Mouse (Mus musculus) embryonic facial prominence, embryonic 15.5 days (tissue): ENCODE measurements at regions not wholly inside any gene's neighbourhood (a gene's known extent, or its start where the extent isn't known, plus 50 kb on each side); places are given as distances from the start of the nearest gene placed in this dataset.

ENCODE experiments used
- ATAC-seq: fragments of 200-750 bp; cut with Nextera tagmentation; 2 replicates; pipeline ENCODE4 v1.8.0; 2017; ENCODE audit warnings: low read depth, moderate TSS enrichment; ENCODE audit not compliant: insufficient number of reproducible peaks, low FRiP score, low TSS enrichment
- H3K27ac ChIP-seq: fragments of 300-500 bp; sonication (generic); replicated peaks from 2 replicates; pipeline ENCODE4 v1.5.1; 2015; ENCODE audit warnings: mild to moderate bottlenecking, inconsistent platforms
- H3K27me3 ChIP-seq: fragments of 300-500 bp; sonication (generic); 2 replicates; pipeline ENCODE4 v1.6.1; 2015; ENCODE audit warnings: inconsistent platforms
- H3K36me3 ChIP-seq: fragments of 300-500 bp; sonication (generic); 2 replicates; pipeline ENCODE4 v1.6.1; 2015; ENCODE audit warnings: mild to moderate bottlenecking, inconsistent platforms
- H3K4me1 ChIP-seq: fragments of 300-500 bp; sonication (generic); 2 replicates; pipeline ENCODE4 v1.6.1; 2015; ENCODE audit warnings: inconsistent platforms
- H3K4me2 ChIP-seq: fragments of 300-500 bp; sonication (generic); replicated peaks from 2 replicates; pipeline ENCODE4 v1.6.1; 2015; ENCODE audit warnings: mild to moderate bottlenecking, inconsistent platforms
- H3K4me3 ChIP-seq: fragments of 300-500 bp; sonication (generic); replicated peaks from 2 replicates; pipeline ENCODE4 v1.5.1; 2015; ENCODE audit warnings: mild to moderate bottlenecking, inconsistent platforms
- H3K9ac ChIP-seq: fragments of 300-500 bp; sonication (generic); 2 replicates; pipeline ENCODE4 v1.6.1; 2015; ENCODE audit warnings: inconsistent platforms
- H3K9me3 ChIP-seq: fragments of 300-500 bp; sonication (generic); replicated peaks from 2 replicates; pipeline ENCODE4 v1.6.1; 2016; ENCODE audit warnings: inconsistent platforms
- WGBS: fragments of 180-500 bp; shearing (Covaris S2); methylation state at CpG from one replicate; pipeline ENCODE4 v1.1.7; 2015; 5-methylcytosine and 5-hydroxymethylcytosine counted together

- H3K4me3 ChIP-seq: no peak overlapping the region
- H3K9ac ChIP-seq: no peak overlapping the region
- ATAC-seq: no peak
- no peaks in the 10 kb centered on the region for H3K27me3 ChIP-seq
- H3K4me1 ChIP-seq: no peaks in the 10 kb centered on the region
- H3K9me3 ChIP-seq: no peaks in the 10 kb centered on the region
- 48% methylated on average over 8 of the region's 8 CpGs for WGBS
- H3K27ac ChIP-seq: no peak overlapping the region
- no peaks in the 10 kb centered on the region for H3K36me3 ChIP-seq
- H3K4me2 ChIP-seq: no peak overlapping the region
These were observed 364.2 kb upstream of the Prickle1 start for GRCm38 (mm10) chr15:93959931-93960330.

- Histone ChIP-seq H3K4me1 (no peaks in the 10 kb centered on the region), H3K9me3 (no peaks in the 10 kb centered on the region), H3K27me3 (no peaks in the 10 kb centered on the region), H3K4me2 (no peak overlapping the region), H3K36me3 (no peaks in the 10 kb centered on the region), H3K27ac (no peak overlapping the region), H3K4me3 (no peak overlapping the region), H3K9ac (no peak overlapping the region)
- no peak for ATAC-seq
- WGBS: 87% methylated on average over 1 of the region's 1 CpGs
These were observed 362.4 kb upstream of the Prickle1 start for GRCm38 (mm10) chr15:93958086-93958485.

DNA sequence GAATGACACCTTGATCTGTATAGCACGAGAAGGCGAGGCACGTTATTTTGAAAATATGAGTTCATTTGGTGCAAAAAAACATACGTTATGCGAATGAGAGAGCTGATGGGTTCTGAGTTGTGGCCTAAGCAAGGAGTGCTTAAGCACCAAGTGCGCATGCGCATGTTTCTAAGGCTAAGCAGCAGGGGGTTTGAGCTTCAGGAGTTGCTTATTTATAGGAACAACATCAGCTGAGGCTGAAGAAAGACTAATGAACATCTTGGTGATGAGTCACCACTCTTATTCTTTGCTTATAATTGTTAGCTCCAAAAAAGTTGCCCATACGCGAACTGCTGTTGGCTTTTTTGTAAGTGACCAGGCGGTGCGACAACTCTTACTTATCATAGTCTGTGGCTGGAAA, 361.1 kb upstream of the Prickle1 start:
- Histone ChIP-seq H3K4me3 (no peak overlapping the region), H3K9ac (no peak overlapping the region), H3K27me3 (no peaks in the 10 kb centered on the region), H3K27ac (no peak overlapping the region), H3K36me3 (no peaks in the 10 kb centered on the region), H3K4me2 (no peak overlapping the region), H3K4me1 (no peaks in the 10 kb centered on the region), H3K9me3 (no peaks in the 10 kb centered on the region)
- 94% methylated on average over 11 of the region's 11 CpGs for WGBS
- ATAC-seq: no peak

GRCm38 (mm10) chr15:93953548-93953947, 357.9 kb upstream of the Prickle1 start:
- Histone ChIP-seq H3K9ac (no peak overlapping the region), H3K4me2 (no peak overlapping the region), H3K4me1 (no peaks in the 10 kb centered on the region), H3K4me3 (no peak overlapping the region), H3K27ac (no peak overlapping the region), H3K9me3 (no peaks in the 10 kb centered on the region), H3K36me3 (no peaks in the 10 kb centered on the region), H3K27me3 (no peaks in the 10 kb centered on the region)
- no peak for ATAC-seq
- 82% methylated on average over 1 of the region's 1 CpGs for WGBS

- H3K9me3 ChIP-seq: no peaks in the 10 kb centered on the region
- no peaks in the 10 kb centered on the region for H3K27me3 ChIP-seq
- no peak overlapping the region for H3K4me3 ChIP-seq
- no peaks in the 10 kb centered on the region for H3K4me1 ChIP-seq
- H3K36me3 ChIP-seq: no peaks in the 10 kb centered on the region
- 94% methylated on average over 1 of the region's 1 CpGs for WGBS
- H3K9ac ChIP-seq: no peak overlapping the region
- H3K27ac ChIP-seq: no peak overlapping the region
- no peak for ATAC-seq
- no peak overlapping the region for H3K4me2 ChIP-seq
These were observed 354.8 kb upstream of the Prickle1 start for GRCm38 (mm10) chr15:93950441-93950840.

- Histone ChIP-seq H3K4me3 (no peak overlapping the region), H3K4me2 (no peak overlapping the region), H3K9me3 (no peaks in the 10 kb centered on the region), H3K9ac (no peak overlapping the region), H3K27ac (no peak overlapping the region), H3K36me3 (no peaks in the 10 kb centered on the region), H3K27me3 (no peaks in the 10 kb centered on the region), H3K4me1 (no peaks in the 10 kb centered on the region)
- no peak for ATAC-seq
- 79% methylated on average over 4 of the region's 4 CpGs for WGBS
These were observed 353.2 kb upstream of the Prickle1 start for GRCm38 (mm10) chr15:93948902-93949301.

DNA sequence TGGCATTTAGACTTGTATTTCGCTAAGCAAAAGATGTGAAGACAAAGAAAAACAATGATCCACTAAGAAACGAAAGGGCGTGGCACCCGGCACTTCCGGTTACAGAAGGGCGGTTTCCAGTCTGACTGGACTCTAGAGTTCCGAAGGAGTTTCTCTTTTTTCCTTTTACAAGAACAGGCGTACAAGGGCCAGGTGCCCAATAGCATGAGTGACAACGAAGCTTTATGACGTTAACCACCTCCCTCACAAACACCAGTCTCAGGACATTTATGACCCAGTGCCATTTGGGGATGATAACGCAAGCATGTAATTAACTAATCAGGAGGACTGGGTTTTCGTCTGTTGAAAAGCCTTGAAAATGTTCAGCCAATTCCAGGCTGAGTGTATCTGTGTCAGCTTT, 347.9 kb upstream of the Prickle1 start:
- 79% methylated on average over 12 of the region's 12 CpGs for WGBS
- no peaks in the 10 kb centered on the region for H3K9me3 ChIP-seq
- no peaks in the 10 kb centered on the region for H3K4me1 ChIP-seq
- H3K27me3 ChIP-seq: no peaks in the 10 kb centered on the region
- no peak overlapping the region for H3K4me2 ChIP-seq
- H3K4me3 ChIP-seq: no peak overlapping the region
- H3K36me3 ChIP-seq: no peaks in the 10 kb centered on the region
- H3K27ac ChIP-seq: no peak overlapping the region
- ATAC-seq: no peak
- no peak overlapping the region for H3K9ac ChIP-seq

- H3K9ac ChIP-seq: no peak overlapping the region
- H3K4me3 ChIP-seq: no peak overlapping the region
- no peaks in the 10 kb centered on the region for H3K36me3 ChIP-seq
- H3K4me1 ChIP-seq: peaks cover 12% of the 10 kb centered on the region; the same call in 1 of the 2 replicates
- no peak for ATAC-seq
- 15% methylated on average over 5 of the region's 5 CpGs for WGBS
- no peaks in the 10 kb centered on the region for H3K9me3 ChIP-seq
- H3K4me2 ChIP-seq: peak overlapping the region; percentile 36
- peak overlapping the region; percentile 81 for H3K27ac ChIP-seq
- no peaks in the 10 kb centered on the region for H3K27me3 ChIP-seq
These were observed 337.3 kb upstream of the Prickle1 start for GRCm38 (mm10) chr15:93932971-93933496.

DNA sequence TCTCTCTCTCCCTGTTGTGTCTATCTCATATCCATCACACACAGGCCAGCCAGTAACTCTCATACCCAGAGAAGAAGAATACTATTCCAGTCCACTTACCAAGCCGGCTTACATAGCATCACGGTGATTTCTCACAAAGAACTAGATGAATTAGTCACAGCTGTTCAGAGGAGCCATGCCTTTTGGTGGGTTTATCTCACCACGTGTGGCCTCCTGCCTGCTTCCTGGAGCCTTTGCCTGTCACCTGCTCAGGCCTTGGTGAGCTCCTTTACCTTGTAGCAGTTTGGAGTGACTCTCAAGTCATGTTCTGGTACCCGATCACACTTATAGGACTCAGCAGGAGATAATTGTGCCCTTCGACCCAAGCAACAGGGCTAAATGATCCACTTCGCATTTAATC, 331.2 kb upstream of the Prickle1 start:
- no peaks in the 10 kb centered on the region for H3K9me3 ChIP-seq
- WGBS: 38% methylated on average over 6 of the region's 6 CpGs
- H3K27ac ChIP-seq: no peak overlapping the region
- no peak for ATAC-seq
- H3K9ac ChIP-seq: no peak overlapping the region
- H3K36me3 ChIP-seq: no peaks in the 10 kb centered on the region
- H3K27me3 ChIP-seq: no peaks in the 10 kb centered on the region
- no peak overlapping the region for H3K4me2 ChIP-seq
- H3K4me1 ChIP-seq: no peaks in the 10 kb centered on the region; the same call in 1 of the 2 replicates
- H3K4me3 ChIP-seq: no peak overlapping the region

GRCm38 (mm10) chr15:93926262-93926661, 330.6 kb upstream of the Prickle1 start:
- Histone ChIP-seq H3K4me1 (no peaks in the 10 kb centered on the region), H3K27ac (no peak overlapping the region), H3K27me3 (no peaks in the 10 kb centered on the region), H3K9ac (no peak overlapping the region), H3K4me3 (no peak overlapping the region), H3K9me3 (no peaks in the 10 kb centered on the region), H3K4me2 (no peak overlapping the region), H3K36me3 (no peaks in the 10 kb centered on the region)
- ATAC-seq: no peak

DNA sequence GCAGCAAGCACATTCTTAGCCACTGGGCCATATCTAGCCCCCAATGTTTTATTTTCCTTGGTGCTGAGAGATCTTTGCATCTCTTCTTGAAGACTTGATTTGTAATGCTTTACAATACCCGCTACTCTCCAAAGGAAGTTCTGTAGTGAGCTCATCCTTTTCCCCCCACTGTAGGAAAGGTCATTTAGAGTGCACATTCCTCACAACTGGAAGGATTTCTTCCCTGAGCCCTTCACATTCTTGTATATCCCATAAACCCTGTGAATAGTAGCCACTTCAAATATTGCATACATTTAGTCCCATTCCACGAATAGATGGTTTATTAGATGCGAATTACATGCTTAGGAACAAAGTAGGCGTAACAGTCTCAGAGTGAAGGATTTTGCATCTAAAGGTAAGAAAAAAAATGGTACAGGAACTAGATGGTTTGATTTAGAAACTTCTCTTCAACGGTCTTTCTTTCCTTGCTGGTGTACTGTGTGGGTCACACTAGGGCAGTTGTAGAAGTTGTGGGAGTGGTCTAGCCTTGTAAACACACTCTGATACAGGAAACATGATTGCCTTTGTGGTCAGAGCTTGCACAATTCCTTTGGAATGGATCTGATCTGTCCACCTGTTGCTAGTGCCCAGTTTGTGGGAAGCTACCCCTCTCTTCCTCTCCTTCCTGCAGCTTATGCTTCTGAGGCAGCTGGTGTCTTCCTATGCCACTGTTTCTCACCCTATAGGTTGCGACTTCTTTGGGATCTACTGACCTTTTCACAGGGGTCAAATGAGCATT, 326.0 kb upstream of the Prickle1 start:
- Histone ChIP-seq H3K9ac (no peak overlapping the region), H3K27ac (peak overlapping the region; percentile 29; the same call in 1 of the 2 replicates), H3K4me2 (no peak overlapping the region), H3K4me1 (peaks cover 19% of the 10 kb centered on the region), H3K9me3 (no peaks in the 10 kb centered on the region), H3K4me3 (no peak overlapping the region), H3K27me3 (no peaks in the 10 kb centered on the region), H3K36me3 (no peaks in the 10 kb centered on the region)
- no peak for ATAC-seq
- WGBS: 70% methylated on average over 6 of the region's 6 CpGs

GRCm38 (mm10) chr15:93920996-93921395, 325.3 kb upstream of the Prickle1 start:
- H3K27ac ChIP-seq: peak overlapping the region; percentile 29; the same call in 1 of the 2 replicates
- no peaks in the 10 kb centered on the region for H3K36me3 ChIP-seq
- no peak overlapping the region for H3K4me2 ChIP-seq
- 78% methylated on average over 5 of the region's 5 CpGs for WGBS
- no peak overlapping the region for H3K4me3 ChIP-seq
- H3K9ac ChIP-seq: no peak overlapping the region
- H3K9me3 ChIP-seq: no peaks in the 10 kb centered on the region
- H3K4me1 ChIP-seq: peaks cover 23% of the 10 kb centered on the region
- no peak for ATAC-seq
- no peaks in the 10 kb centered on the region for H3K27me3 ChIP-seq
